ENCODE assay signal across 8 mouse cellular contexts in the genomic region with DNA sequence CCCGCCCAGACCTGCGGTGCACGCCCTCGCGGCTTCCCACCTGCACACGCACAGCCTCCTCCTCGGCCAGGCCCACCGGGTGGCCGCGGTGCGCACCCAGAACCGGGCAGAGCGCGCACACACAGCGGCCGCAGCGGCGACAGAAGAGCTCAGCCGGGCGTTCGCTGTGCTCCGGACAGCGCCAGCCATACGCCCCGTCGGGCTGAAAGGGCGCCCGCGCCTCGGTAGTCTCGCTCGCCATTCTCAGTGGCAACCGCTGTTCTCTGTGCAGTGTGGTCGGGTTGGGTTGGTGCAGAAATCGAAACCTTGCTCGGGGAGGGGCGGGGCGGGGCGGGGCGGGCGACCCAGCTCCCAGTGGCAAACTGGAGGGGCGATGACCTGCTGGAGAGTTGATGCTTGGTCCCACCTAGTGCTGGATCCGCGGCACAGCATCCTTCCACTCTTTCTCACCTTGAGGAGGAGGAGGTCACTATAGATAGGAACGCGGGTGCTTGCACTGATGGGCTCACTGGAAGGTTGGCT. TPM values are rescaled to one million over a fixed set of nuclear protein-coding genes. Genes with fewer than 3 reads are reported as not detected.
DNase-seq lines count a peak whose midpoint lies in the region; ATAC-seq and TF ChIP-seq lines count a peak whose summit lies in the region.

A gene (minus strand): TSS at position 302 of the 522 bp plus-strand sequence.

- no peaks in the 10 kb centered on the region for H3K36me3 ChIP-seq in kidney, embryonic 16.5 days (ENCODE audit: insufficient read depth, low read length)
- H3K36me3 ChIP-seq in spleen, adult 2 months (ENCODE audit: control insufficient read depth, insufficient read depth, low read length): peaks cover 19% of the 10 kb centered on the region; the same call in 1 of the 2 replicates

- H3K27ac ChIP-seq in kidney, embryonic 16.5 days (ENCODE audit: low read length): no peak within 1 kb of the TSS
- H3K27ac ChIP-seq in spleen, adult 2 months (ENCODE audit: insufficient read depth, low read length): peak within 1 kb of the TSS; percentile 95

- TF ChIP-seq POLR2A in spleen, adult 2 months (IDR thresholded peaks at IDR 0.05; ENCODE audit: low read depth, low read length): peak; percentile 68

- H3K9ac ChIP-seq in kidney, embryonic 16.5 days (replicated peaks; ENCODE audit: low read length): peak within 1 kb of the TSS; percentile 68

- 0% methylated on average over 45 of the region's 46 CpGs for WGBS in kidney, embryonic 16.5 days
- under 1% methylated on average over 45 of the region's 46 CpGs for WGBS in spleen, adult 2 months

- H3K4me3 ChIP-seq in kidney, embryonic 16.5 days (ENCODE audit: low read length): peak within 1 kb of the TSS; percentile 60
- H3K4me3 ChIP-seq in spleen, adult 2 months (ENCODE audit: extremely low read depth, insufficient read depth, insufficient read length): peak within 1 kb of the TSS; percentile 79

- peak; percentile 83 for ATAC-seq in kidney, embryonic 16.5 days (ENCODE audit: low FRiP score, low TSS enrichment)

- peaks cover 19% of the 10 kb centered on the region for H3K4me1 ChIP-seq in kidney, embryonic 16.5 days (ENCODE audit: insufficient read depth, low read length)
- H3K4me1 ChIP-seq in spleen, adult 2 months (ENCODE audit: control insufficient read depth, insufficient read depth, insufficient read length): peaks cover 15% of the 10 kb centered on the region

- H3K4me2 ChIP-seq in kidney, embryonic 16.5 days (replicated peaks; ENCODE audit: low read depth, low read length): peak within 1 kb of the TSS; percentile 79

- peak; percentile 44; the same call in 1 of the 2 replicates for TF ChIP-seq CTCF in spleen, adult 2 months (IDR thresholded peaks at IDR 0.05; ENCODE audit: extremely low read depth, insufficient read depth, insufficient read length, insufficient replicate concordance)

- intact Hi-C loops in gastrocnemius, postnatal 14 days (cut with DNase I; ENCODE audit: low total_unique reads): no loop called here

- peak; percentile 26 for DNase-seq in gastrocnemius, postnatal 14 days
- DNase-seq in gastrocnemius, postnatal 25 days: no peak
- peak; percentile 57 for DNase-seq in c-Kit-positive CD71-negative TER-119-negative erythroid progenitor cells, embryonic 14.5 days (ENCODE audit: low read depth)
- DNase-seq in heart, adult 9 months (ENCODE audit: low spot score in 2 of 2): peak; percentile 14 to 20
- peak; percentile 65 for DNase-seq in lung, postnatal 36 days
- DNase-seq in spleen, adult 2 months (ENCODE audit: low read depth in 1 of 2, low spot score in 2 of 2): peak; percentile 53 to 64
- DNase-seq in layer of hippocampus, postnatal 10 days (ENCODE audit: low spot score in 2 of 2): no peak

- peaks cover 40% of the 10 kb centered on the region for H3K27me3 ChIP-seq in kidney, embryonic 16.5 days (ENCODE audit: insufficient read depth, low read length)
- no peaks in the 10 kb centered on the region for H3K27me3 ChIP-seq in spleen, adult 2 months (ENCODE audit: control insufficient read depth, insufficient read depth, low read length)

- H3K9me3 ChIP-seq in kidney, embryonic 16.5 days (ENCODE audit: low read length): no peaks in the 10 kb centered on the region

RNA-seq across cellular contexts. Expression of the gene that starts here (rescaled TPM):
- under 1 TPM; 0.66 to 0.93 TPM for total RNA-seq in gastrocnemius, postnatal 14 days (2021)
- total RNA-seq in gastrocnemius, postnatal 25 days (2021): 1 to 10 TPM in 1 of 2 experiments, under 1 TPM in 1; 0.46 to 1.4 TPM
- polyA plus RNA-seq in kidney, embryonic 16.5 days (2015; fragmentation: Nextera tagmentation; extraction: Ambion mirVana): 2.1 and 2.9 TPM in 2 replicates
- 26.9 and 45.0 TPM in 2 replicates for polyA plus RNA-seq in spleen, adult 2 months (2012; rRNA removed)
- total RNA-seq in layer of hippocampus, postnatal 10 days (2021): under 1 TPM; 0.62 to 0.69 TPM

Comparison
In these comparisons a context has a peak if more than half of its experiments do, and no peak if none do; other contexts are left out.
1. Peak in DNase-seq in gastrocnemius, postnatal 14 days; RNA of the gene not detected or under 1 TPM.
2. DNase-seq: peak in c-Kit-positive CD71-negative TER-119-negative erythroid progenitor cells, embryonic 14.5 days (single experiment), heart, adult 9 months (2 of 2), lung, postnatal 36 days (single experiment) and spleen, adult 2 months (2 of 2); none in gastrocnemius, postnatal 25 days (single experiment) and layer of hippocampus, postnatal 10 days (0 of 2).